Mouse (Mus musculus): Measurements from ENCODE around the gene Iqub.

DNA sequence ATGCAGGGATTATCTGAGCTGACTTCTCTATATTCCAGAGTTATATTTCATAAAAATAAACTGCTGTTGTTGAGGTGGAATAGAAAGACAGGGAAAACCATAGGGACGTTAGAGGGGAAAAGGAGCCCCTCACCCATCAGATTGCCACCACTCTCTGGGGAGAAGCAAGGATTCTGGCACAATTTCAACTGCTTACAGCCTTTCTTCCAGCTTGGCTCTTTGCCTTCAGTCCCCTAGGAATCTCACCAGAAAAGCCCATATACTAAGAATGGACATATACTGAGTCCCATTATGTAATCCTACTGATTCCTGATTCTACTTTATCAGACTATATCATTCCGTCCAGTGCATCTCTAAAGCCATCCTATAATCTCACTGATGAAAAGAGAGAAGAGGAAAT lies 10.7 kb downstream of the Iqub start:
- TF ChIP-seq POLR2A (IDR thresholded peaks at IDR 0.05; ENCODE audit: extremely low read depth, insufficient read depth, low read length), result no peak
- TF ChIP-seq CTCF (IDR thresholded peaks at IDR 0.05; ENCODE audit: low read depth, low read length), result no peak
